Mouse (Mus musculus) cortical plate, adult 2 months (tissue): Measurements from ENCODE around the gene Tenm4. TPM values are rescaled to one million over a fixed set of nuclear protein-coding genes. Genes with fewer than 3 reads are reported as not detected.

ENCODE experiments used
- H3K27ac ChIP-seq: fragments of 200-500 bp; 2 replicates; pipeline ENCODE4 v1.5.1; 2012; ENCODE audit warnings: low read length, control low read depth, inconsistent platforms; ENCODE audit not compliant: insufficient read depth
- H3K4me1 ChIP-seq: fragments of 200-500 bp; 2 replicates; pipeline ENCODE4 v1.6.1; 2011; ENCODE audit warnings: low read length; ENCODE audit not compliant: control insufficient read depth, insufficient read depth
- H3K4me3 ChIP-seq: fragments of 200-500 bp; 2 replicates; pipeline ENCODE4 v1.5.1; 2011; ENCODE audit warnings: mild to moderate bottlenecking, low read length, control low read depth; ENCODE audit not compliant: insufficient read depth
- CTCF ChIP-seq: fragments of 200-500 bp; IDR thresholded peaks from 2 replicates; pipeline ENCODE4 v1.5.1; 2011; ENCODE audit warnings: mild to moderate bottlenecking, control low read depth, low read length; ENCODE audit not compliant: insufficient read depth; ENCODE audit errors: extremely low read depth
- POLR2A ChIP-seq: fragments of 200-500 bp; IDR thresholded peaks from 2 replicates; pipeline ENCODE4 v1.6.1; 2011; ENCODE audit warnings: mild to moderate bottlenecking, low read length, control low read depth; ENCODE audit not compliant: insufficient read depth; ENCODE audit errors: extremely low read depth
- polyA plus RNA-seq: library from polyadenylated mRNA; depleted of rRNA; stranded (reverse); fragments of >200 nt; gene quantifications from 2 replicates; pipeline ENCODE4 v1.2.3, GENCODE M21; 2012

The Tenm4 gene
- polyA plus RNA-seq, 1 experiment: 30.2 TPM

- Histone ChIP-seq H3K4me3 (no peak overlapping the region), H3K4me1 (peaks cover 2% of the 10 kb centered on the region; the same call in 1 of the 2 replicates), H3K27ac (no peak overlapping the region)
- TF ChIP-seq CTCF (no peak), POLR2A (no peak)
Observed at GRCm38 (mm10) chr7:96272068-96272467, 101.0 kb downstream of the Tenm4 start.

DNA sequence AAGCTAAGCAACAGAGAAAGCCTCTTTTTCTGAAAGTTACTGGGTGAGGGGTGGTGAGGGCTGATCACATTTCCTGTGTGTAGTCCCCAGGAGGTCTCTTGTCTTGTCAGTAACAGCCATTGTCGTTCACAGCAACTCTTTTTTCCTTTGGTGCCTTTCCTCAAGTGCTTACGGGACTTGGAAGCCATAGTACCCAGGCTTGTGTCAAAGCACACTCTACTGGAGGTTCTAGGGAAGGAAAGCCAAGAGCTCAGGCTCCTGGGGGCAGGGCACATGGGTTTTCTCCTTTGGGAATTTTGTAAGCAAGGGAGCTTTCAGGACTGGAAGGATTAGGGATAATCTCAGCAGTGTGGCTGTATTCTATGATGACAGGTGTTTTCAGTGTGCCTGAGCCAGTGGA lies 103.4 kb downstream of the Tenm4 start:
- Histone ChIP-seq H3K4me3 (no peak overlapping the region), H3K4me1 (peaks cover 7% of the 10 kb centered on the region), H3K27ac (no peak overlapping the region)
- no peak for TF ChIP-seq POLR2A
- no peak for TF ChIP-seq CTCF

DNA sequence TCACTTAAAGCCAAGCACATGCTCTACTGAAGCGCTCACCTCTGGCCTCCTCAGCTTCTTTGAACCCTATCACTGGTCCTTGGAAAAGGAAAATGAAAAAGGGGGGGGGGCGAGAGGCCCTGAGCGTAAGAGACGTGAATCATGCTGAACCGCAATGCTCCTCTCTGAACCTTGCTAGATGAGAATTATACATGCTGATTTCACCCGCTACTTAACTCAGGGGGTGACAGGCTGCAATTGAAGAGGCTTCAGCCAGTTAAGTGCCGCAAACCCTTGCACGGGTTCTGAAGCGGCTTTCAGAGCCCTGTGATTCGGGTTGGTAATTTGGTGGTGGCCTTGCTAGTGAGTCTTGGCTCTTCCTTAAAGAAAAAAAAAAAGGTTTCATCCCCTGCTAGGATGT lies 106.5 kb downstream of the Tenm4 start:
- H3K4me1 ChIP-seq: peaks cover 10% of the 10 kb centered on the region
- TF ChIP-seq POLR2A: no peak
- TF ChIP-seq CTCF: no peak
- no peak overlapping the region for H3K4me3 ChIP-seq
- no peak overlapping the region for H3K27ac ChIP-seq

- H3K4me1 ChIP-seq: peaks cover 10% of the 10 kb centered on the region
- no peak overlapping the region for H3K27ac ChIP-seq
- TF ChIP-seq POLR2A: no peak
- no peak for TF ChIP-seq CTCF
- no peak overlapping the region for H3K4me3 ChIP-seq
Observed at GRCm38 (mm10) chr7:96278378-96278777, 107.3 kb downstream of the Tenm4 start.

- H3K27ac ChIP-seq: no peak overlapping the region
Observed at GRCm38 (mm10) chr7:96280795-96281194, 109.7 kb downstream of the Tenm4 start.

DNA sequence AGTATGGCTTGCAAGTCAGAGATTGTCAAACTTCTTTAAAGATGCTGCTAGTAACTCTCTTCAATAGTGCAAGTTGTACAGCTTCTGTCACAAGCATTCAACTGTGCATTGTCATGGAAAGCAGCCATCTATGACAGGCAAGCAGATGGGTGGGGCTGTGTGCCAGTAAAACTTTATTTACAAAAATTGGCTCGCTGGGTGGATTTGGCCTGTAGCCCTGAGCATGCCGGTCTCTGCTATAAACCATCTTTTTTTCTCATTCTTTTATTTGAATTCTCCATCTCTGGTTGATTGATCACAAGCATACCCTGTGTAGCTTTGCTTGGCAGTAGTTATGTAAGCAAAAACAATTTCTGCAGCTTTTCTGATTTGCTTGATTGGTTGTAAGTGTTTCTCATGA lies 119.5 kb downstream of the Tenm4 start:
- H3K4me1 ChIP-seq: 0 out of 2 replicates have a peak, but pooled peaks cover 1% of the 10 kb centered on the region
- H3K4me3 ChIP-seq: no peak overlapping the region
- TF ChIP-seq POLR2A (no peak), CTCF (no peak)
- no peak overlapping the region for H3K27ac ChIP-seq

More at GRCm38 (mm10) chr7:96280795-96281194, 109.7 kb downstream of the Tenm4 start:
- no peak overlapping the region for H3K4me3 ChIP-seq
- no peak for TF ChIP-seq POLR2A
- no peak for TF ChIP-seq CTCF
- peaks cover 14% of the 10 kb centered on the region for H3K4me1 ChIP-seq

- H3K4me1 ChIP-seq: 0 out of 2 replicates have a peak, but pooled peaks cover 1% of the 10 kb centered on the region
- H3K4me3 ChIP-seq: no peak overlapping the region
- H3K27ac ChIP-seq: no peak overlapping the region
- no peak for TF ChIP-seq CTCF
- no peak for TF ChIP-seq POLR2A
Observed at GRCm38 (mm10) chr7:96295959-96296358, 124.9 kb downstream of the Tenm4 start.

GRCm38 (mm10) chr7:96300826-96301397 lies 129.9 kb downstream of the Tenm4 start:
- Histone ChIP-seq H3K27ac (no peak overlapping the region), H3K4me1 (no peaks in the 10 kb centered on the region), H3K4me3 (no peak overlapping the region)
- TF ChIP-seq POLR2A: no peak
- TF ChIP-seq CTCF: no peak

DNA sequence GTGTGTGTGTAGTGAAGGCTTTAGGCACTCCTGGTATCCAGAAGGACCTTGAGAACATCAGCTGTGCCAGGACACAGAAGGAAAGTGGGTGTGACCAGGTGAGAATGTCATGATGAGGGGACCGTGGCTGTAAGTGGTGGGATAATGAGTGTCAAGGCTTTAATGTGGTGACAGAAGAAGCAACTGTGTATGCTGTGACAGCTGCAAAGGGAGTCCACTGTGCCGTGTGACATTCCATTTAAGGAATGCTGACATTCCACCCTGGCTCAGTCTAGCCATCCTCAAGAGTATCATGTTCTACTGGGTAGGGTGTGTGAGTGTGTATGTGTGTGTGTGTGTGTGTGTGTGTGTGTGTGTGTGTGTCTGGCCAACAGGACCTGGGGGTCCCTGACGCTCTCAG lies 130.8 kb downstream of the Tenm4 start:
- H3K4me3 ChIP-seq: no peak overlapping the region
- no peaks in the 10 kb centered on the region for H3K4me1 ChIP-seq
- no peak overlapping the region for H3K27ac ChIP-seq
- TF ChIP-seq POLR2A (no peak), CTCF (no peak)

GRCm38 (mm10) chr7:96303963-96304362 lies 132.9 kb downstream of the Tenm4 start:
- no peak for TF ChIP-seq CTCF
- no peak for TF ChIP-seq POLR2A
- no peaks in the 10 kb centered on the region for H3K4me1 ChIP-seq
- no peak overlapping the region for H3K4me3 ChIP-seq
- no peak overlapping the region for H3K27ac ChIP-seq
